Mouse (Mus musculus) midbrain, embryonic 13.5 days (tissue): Measurements from ENCODE around the gene Osbpl8. TPM values are rescaled to one million over a fixed set of nuclear protein-coding genes. Genes with fewer than 3 reads are reported as not detected.
"Not testable (repeated sequence)": the region's sequence is repeated elsewhere in the genome, so short reads cannot be mapped to it uniquely, and the experiment has no call there.

ENCODE experiments used
- ATAC-seq: fragments of 200-750 bp; cut with Nextera tagmentation; 2 replicates; pipeline ENCODE4 v1.8.0; 2017; ENCODE audit warnings: mild to moderate bottlenecking, moderate TSS enrichment, moderate library complexity
- H3K27ac ChIP-seq: fragments of 300-500 bp; sonication (generic); 2 replicates; pipeline ENCODE4 v1.5.1; 2015; ENCODE audit warnings: inconsistent platforms, mild to moderate bottlenecking, moderate library complexity
- H3K27me3 ChIP-seq: fragments of 300-500 bp; sonication (generic); 2 replicates; pipeline ENCODE4 v1.6.1; 2015; ENCODE audit warnings: mild to moderate bottlenecking, inconsistent platforms
- H3K36me3 ChIP-seq: fragments of 300-500 bp; sonication (generic); 2 replicates; pipeline ENCODE4 v1.6.1; 2015; ENCODE audit warnings: mild to moderate bottlenecking, inconsistent platforms
- H3K4me1 ChIP-seq: fragments of 300-500 bp; sonication (generic); replicated peaks from 2 replicates; pipeline ENCODE4 v1.6.1; 2015; ENCODE audit warnings: inconsistent platforms
- H3K4me2 ChIP-seq: fragments of 300-500 bp; sonication (generic); replicated peaks from 2 replicates; pipeline ENCODE4 v1.6.1; 2015; ENCODE audit warnings: moderate library complexity, mild to moderate bottlenecking, inconsistent platforms
- H3K4me3 ChIP-seq: fragments of 300-500 bp; sonication (generic); replicated peaks from 2 replicates; pipeline ENCODE4 v1.5.1; 2015; ENCODE audit warnings: mild to moderate bottlenecking, inconsistent platforms
- H3K9ac ChIP-seq: fragments of 300-500 bp; sonication (generic); replicated peaks from 2 replicates; pipeline ENCODE4 v1.6.1; 2015; ENCODE audit warnings: mild to moderate bottlenecking, inconsistent platforms
- H3K9me3 ChIP-seq: fragments of 300-500 bp; sonication (generic); 2 replicates; pipeline ENCODE4 v1.6.1; 2016; ENCODE audit warnings: mild to moderate bottlenecking, inconsistent platforms
- WGBS: fragments of 180-500 bp; shearing (Covaris S2); methylation state at CpG from one replicate; pipeline ENCODE4 v1.1.7; 2015; 5-methylcytosine and 5-hydroxymethylcytosine counted together
- polyA plus RNA-seq: library from polyadenylated mRNA; unstranded; fragments of >200 nt; fragmentation: Nextera tagmentation; extraction: Ambion mirVana; gene quantifications from 2 replicates; pipeline ENCODE4 v1.2.1, GENCODE M21; 2015

The Osbpl8 gene
- polyA plus RNA-seq, 1 experiment from 2014 or later = 18.5 TPM

DNA sequence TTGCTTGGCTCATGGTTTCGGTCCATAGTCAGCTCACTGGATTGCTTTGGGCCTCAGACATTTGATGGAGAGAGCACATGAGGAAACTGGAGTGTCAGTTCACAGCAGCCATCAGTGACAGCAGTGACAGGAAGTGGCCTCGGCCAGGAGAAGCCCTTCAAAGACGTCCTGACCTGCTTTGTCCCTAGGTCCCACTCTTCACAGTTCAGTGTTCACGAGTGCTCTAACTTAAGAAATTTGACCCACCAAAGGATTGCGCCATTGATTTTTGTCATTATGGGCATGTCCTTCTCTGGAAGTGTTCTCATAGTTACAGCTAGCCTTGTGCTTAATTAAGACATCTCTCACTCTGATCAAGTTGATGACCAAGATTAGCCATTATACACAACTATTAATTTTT, 34.2 kb downstream of the Osbpl8 start:
- H3K27ac ChIP-seq, ATAC-seq, H3K4me1 ChIP-seq, H3K4me3 ChIP-seq, H3K27me3 ChIP-seq, H3K9me3 ChIP-seq, H3K4me2 ChIP-seq, H3K9ac ChIP-seq, H3K36me3 ChIP-seq: not testable (repeated sequence)
- 78% methylated on average over 4 of the region's 5 CpGs for WGBS

DNA sequence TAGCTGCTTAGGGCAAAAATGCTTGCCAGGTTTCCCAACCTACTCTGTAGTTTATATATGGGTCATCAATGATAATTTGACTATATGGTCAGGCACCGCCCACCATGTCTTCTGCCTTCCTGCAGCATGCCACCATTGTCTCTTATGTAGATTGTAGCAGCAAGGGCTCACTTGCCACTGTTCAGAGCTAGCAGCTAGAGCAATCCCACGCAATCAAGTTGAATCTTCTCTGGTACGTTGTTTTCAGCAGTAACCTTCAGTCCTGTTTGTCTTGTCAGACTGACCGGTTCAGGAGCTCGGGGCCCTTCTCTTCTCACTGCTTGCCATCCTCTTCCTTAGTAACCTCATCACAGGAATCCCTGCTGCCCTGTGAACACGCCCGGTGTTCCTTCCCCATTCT, 36.6 kb downstream of the Osbpl8 start:
- no peak for ATAC-seq
- Histone ChIP-seq H3K9me3 (no peaks in the 10 kb centered on the region), H3K4me2 (no peak overlapping the region), H3K27ac (no peak overlapping the region), H3K27me3 (no peaks in the 10 kb centered on the region), H3K9ac (no peak overlapping the region), H3K4me3 (no peak overlapping the region), H3K4me1 (no peaks in the 10 kb centered on the region), H3K36me3 (no peaks in the 10 kb centered on the region)
- 89% methylated on average over 7 of the region's 7 CpGs for WGBS

DNA sequence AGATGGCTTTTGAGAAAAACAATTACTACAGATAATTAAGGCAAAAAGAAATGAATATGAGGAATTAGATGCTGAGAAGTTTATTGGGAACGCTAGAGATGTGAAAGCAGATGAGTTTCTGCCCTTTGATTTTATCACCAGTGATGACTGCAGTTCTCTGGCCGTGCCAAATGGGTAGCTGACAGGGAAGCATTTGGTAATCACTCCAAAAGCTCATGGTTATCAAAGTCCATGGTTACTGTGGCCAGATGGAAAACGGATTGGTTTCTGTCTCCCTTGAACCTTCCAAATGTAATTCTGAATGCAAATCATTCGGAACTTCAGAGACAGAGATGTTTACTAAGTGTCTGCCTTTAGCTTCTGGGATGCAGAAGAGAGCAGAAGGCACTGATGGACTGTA, 37.1 kb downstream of the Osbpl8 start:
- Histone ChIP-seq H3K4me3 (no peak overlapping the region), H3K27me3 (no peaks in the 10 kb centered on the region), H3K36me3 (no peaks in the 10 kb centered on the region), H3K9ac (no peak overlapping the region), H3K4me1 (no peaks in the 10 kb centered on the region), H3K4me2 (no peak overlapping the region), H3K9me3 (no peaks in the 10 kb centered on the region), H3K27ac (no peak overlapping the region)
- 84% methylated on average over 4 of the region's 4 CpGs for WGBS
- no peak for ATAC-seq

DNA sequence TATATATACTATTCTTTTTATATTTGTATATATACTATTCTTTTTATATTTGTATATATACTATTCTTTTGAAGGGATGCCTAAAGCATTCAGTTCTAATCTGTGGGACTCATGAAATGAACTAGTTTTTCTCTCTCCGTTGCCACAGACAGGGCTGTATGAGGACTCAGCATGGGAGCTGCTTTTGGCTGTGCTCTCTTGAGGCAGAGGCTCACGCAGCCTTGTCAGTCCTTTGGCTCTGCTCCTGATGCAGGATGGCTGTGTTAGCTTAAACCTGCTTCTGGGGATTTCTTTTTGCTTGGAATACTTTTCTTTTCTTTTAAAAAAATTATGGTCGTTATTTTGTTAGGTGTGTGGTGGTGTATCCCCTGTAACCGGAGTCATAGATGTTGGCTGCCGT, 39.5 kb downstream of the Osbpl8 start:
- 85% methylated on average over 5 of the region's 5 CpGs for whole genome bisulfite sequencing
- no peak overlapping the region for H3K4me3 ChIP-seq
- H3K36me3 ChIP-seq = no peaks in the 10 kb centered on the region
- H3K4me2 ChIP-seq = no peak overlapping the region
- no peak overlapping the region for H3K27ac ChIP-seq
- no peaks in the 10 kb centered on the region for H3K27me3 ChIP-seq
- H3K4me1 ChIP-seq = no peaks in the 10 kb centered on the region
- H3K9me3 ChIP-seq = no peaks in the 10 kb centered on the region
- no peak for ATAC-seq
- no peak overlapping the region for H3K9ac ChIP-seq

DNA sequence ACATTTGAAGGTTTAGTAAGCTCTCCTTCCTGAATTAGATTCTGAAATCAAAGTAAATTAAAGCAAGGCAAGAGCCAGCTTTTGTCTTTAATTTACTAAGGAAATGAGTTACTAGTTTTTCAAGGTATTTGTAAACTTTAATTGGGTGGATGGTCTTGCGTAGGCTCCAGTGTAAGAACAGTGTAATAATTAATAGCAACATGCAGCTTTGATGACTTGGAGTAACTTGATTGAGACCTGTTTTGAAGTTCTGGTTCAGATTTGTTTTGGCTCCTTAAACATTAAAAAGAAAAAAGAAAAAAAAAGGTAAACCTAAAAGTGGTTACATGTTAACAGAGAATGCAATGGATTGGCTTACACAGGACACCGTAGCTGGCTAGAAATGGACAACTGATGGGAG, 40.9 kb downstream of the Osbpl8 start:
- 94% methylated on average over 2 of the region's 2 CpGs for WGBS
- Histone ChIP-seq H3K4me1 (no peaks in the 10 kb centered on the region), H3K9ac (no peak overlapping the region), H3K9me3 (no peaks in the 10 kb centered on the region), H3K36me3 (no peaks in the 10 kb centered on the region), H3K27me3 (no peaks in the 10 kb centered on the region), H3K4me2 (no peak overlapping the region), H3K27ac (no peak overlapping the region), H3K4me3 (no peak overlapping the region)
- ATAC-seq = no peak

DNA sequence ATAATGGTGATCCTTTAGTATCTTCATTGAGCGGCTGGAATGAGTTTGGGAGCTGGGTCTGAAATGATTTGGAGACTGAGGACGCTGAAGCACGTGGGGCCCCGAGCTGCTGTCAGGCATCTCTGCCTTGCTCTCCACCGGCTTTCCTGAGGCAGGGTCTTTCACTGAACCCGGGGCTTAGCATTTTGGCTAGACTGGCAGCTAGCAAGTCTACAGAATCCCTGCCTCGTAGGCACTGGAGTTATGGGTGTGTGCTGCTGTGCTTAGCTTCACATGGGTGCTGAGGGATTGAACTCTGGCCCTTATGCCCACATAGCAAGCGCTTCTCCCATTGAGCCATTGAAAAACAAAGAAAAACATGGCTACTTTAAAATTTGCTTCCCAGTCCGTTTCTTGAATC, 42.8 kb downstream of the Osbpl8 start:
- Histone ChIP-seq H3K9me3 (no peaks in the 10 kb centered on the region), H3K27ac (no peak overlapping the region), H3K4me1 (no peaks in the 10 kb centered on the region), H3K36me3 (no peaks in the 10 kb centered on the region), H3K4me2 (no peak overlapping the region), H3K27me3 (no peaks in the 10 kb centered on the region), H3K9ac (no peak overlapping the region), H3K4me3 (no peak overlapping the region)
- 76% methylated on average over 9 of the region's 9 CpGs for WGBS
- ATAC-seq = no peak

DNA sequence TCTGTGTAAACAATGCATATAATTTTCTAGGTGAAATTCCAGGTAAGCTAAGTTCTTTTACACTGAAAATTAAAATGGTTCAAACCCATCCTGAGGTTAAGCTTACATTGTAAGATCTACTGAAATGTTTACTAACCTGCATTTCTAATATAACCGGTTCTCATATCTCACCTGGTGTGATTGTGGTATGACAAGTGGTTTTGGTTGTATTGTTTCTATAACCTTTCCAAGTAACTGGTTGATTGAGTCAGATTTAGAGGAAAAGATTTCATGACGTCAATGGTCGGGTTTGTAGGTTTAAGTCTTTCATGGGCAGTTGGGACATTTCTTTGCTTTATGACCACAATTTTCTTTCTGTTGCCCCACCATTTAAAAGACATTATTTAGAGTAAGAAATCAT, 49.5 kb downstream of the Osbpl8 start:
- WGBS = 94% methylated on average over 3 of the region's 3 CpGs
- no peak for ATAC-seq

DNA sequence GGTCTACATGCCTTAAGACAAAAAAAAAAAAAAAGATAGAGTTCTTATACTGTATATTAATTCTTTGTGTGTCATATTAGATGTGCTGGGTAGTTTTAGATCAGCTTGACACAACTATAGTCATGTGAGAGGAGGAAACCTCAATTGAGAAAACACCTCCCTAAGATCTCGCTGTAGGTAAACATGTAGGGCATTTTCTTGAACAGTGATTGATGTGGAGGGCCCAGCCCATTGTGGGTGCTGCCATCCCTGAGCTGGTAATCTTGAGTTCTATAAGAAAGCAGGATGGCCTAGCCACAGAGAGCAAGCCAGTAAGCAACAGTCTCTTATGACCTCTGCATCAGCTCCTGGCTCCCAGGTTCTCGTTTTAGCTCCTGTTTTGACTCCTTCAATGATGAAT, 50.1 kb downstream of the Osbpl8 start:
- ATAC-seq = no peak
- Histone ChIP-seq H3K4me2 (no peak overlapping the region), H3K9ac (no peak overlapping the region), H3K36me3 (no peaks in the 10 kb centered on the region), H3K4me3 (no peak overlapping the region), H3K9me3 (no peaks in the 10 kb centered on the region), H3K27me3 (no peaks in the 10 kb centered on the region), H3K27ac (no peak overlapping the region), H3K4me1 (no peaks in the 10 kb centered on the region)
- WGBS = 88% methylated on average over 2 of the region's 2 CpGs

More for the DNA sequence above, 49.5 kb downstream of the Osbpl8 start:
- Histone ChIP-seq H3K4me2 (no peak overlapping the region), H3K4me3 (no peak overlapping the region), H3K27ac (no peak overlapping the region), H3K4me1 (no peaks in the 10 kb centered on the region), H3K9me3 (no peaks in the 10 kb centered on the region), H3K27me3 (no peaks in the 10 kb centered on the region), H3K9ac (no peak overlapping the region), H3K36me3 (no peaks in the 10 kb centered on the region)

DNA sequence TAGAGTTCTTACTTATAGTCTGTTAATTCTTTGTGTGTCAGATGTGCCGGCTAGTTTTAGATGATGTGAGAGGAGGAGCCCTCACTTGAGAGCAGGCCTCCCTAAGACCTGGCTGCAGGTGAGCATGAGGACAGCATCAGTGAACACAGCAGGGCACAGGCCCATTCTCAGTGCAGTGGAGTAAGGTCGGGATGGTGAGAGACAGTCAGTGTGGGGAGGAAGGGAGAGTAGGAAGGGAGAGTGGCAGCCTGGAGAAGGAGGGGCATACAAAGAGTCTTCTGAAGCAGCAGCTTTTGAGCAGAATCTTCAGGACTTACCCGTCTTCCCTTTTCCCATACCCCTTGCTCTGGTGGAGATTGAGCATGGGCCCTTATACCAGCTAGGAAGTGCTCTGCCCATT, 51.0 kb downstream of the Osbpl8 start:
- Histone ChIP-seq H3K27me3 (no peaks in the 10 kb centered on the region), H3K9ac (no peak overlapping the region), H3K4me3 (no peak overlapping the region), H3K9me3 (no peaks in the 10 kb centered on the region), H3K4me1 (no peaks in the 10 kb centered on the region), H3K36me3 (no peaks in the 10 kb centered on the region), H3K27ac (no peak overlapping the region), H3K4me2 (no peak overlapping the region)
- no peak for ATAC-seq
- WGBS = 70% methylated on average over 3 of the region's 3 CpGs

DNA sequence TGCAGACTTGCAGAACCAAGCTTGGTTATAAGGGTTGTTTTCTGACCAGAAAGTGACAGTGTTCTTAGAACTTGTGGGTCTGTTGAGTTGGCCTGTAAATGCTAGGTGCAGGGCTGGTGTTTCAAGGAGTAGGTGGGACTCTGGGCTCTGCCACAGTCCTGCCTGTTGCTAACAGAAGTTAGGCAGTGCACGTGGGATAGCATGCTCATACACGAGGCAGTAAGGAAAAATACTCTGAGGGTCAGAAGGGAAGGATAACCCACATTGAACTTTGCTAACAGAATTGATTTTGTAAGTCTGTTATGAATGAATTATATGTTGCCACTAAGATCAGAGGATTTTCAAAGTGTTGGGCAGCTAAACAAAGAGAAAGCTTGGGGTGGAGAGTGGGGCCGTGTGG, 51.6 kb downstream of the Osbpl8 start:
- H3K9ac ChIP-seq = no peak overlapping the region
- no peaks in the 10 kb centered on the region for H3K9me3 ChIP-seq
- no peak overlapping the region for H3K4me3 ChIP-seq
- no peak overlapping the region for H3K27ac ChIP-seq
- 89% methylated on average over 3 of the region's 3 CpGs for WGBS
- H3K27me3 ChIP-seq = no peaks in the 10 kb centered on the region
- no peaks in the 10 kb centered on the region for H3K36me3 ChIP-seq
- H3K4me1 ChIP-seq = no peaks in the 10 kb centered on the region
- no peak overlapping the region for H3K4me2 ChIP-seq
- ATAC-seq = no peak

DNA sequence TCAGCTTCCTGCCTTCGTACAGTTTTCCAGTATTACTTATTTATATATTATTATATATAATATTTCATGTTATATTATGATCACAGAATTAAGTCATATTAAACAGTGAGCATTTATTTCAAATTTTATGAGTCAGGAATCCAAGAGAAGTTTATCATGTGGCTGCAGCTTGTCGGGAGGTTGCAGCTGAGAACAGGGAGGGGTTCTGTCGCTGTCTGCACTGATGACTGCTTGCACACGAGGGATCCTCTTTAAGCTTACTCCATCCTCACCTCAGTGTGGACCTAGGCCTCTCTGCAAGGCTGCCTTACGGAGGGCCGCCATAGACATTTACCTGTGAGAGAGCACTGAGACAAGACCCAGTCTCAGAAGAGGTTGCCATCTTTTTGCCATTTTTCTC, 58.0 kb downstream of the Osbpl8 start:
- no peaks in the 10 kb centered on the region for H3K36me3 ChIP-seq
- 77% methylated on average over 6 of the region's 6 CpGs for WGBS
- no peak overlapping the region for H3K4me3 ChIP-seq
- no peaks in the 10 kb centered on the region for H3K9me3 ChIP-seq
- H3K27me3 ChIP-seq = no peaks in the 10 kb centered on the region
- no peak overlapping the region for H3K27ac ChIP-seq
- H3K9ac ChIP-seq = no peak overlapping the region
- peaks cover 13% of the 10 kb centered on the region for H3K4me1 ChIP-seq
- ATAC-seq = no peak
- no peak overlapping the region for H3K4me2 ChIP-seq

DNA sequence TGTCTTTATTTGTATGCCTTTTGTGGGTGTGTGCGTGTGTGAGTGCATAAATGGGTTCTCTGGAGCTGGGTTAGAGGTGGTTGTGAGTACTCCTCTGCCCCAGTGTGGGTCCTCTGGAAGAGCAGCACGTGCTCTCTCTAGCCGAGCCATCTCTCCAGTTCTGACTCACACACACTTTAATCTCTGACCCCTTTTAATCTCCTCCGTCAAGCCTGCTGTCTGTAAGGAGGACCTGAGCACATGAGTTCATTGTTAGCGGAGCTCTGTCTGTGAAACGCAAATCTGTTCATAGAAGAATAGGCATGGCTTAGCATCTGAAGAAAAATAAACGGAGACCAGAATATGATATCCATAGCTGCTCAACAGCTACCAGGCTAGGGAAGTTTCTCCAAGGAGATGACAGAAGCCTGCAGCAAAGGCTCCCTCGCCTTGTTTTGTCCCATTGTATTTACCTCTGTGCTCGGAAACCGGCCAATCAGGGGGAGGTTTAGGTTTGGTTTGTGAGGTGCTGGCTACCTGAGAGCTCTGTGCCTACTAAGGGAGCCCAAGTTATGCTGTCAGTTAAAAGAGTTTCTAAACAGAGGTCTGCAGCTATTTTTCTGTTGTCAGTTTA, 58.8 kb downstream of the Osbpl8 start:
- WGBS = 15% methylated on average over 10 of the region's 10 CpGs
- H3K4me3 ChIP-seq = no peak overlapping the region
- H3K27ac ChIP-seq = no peak overlapping the region
- 0 out of 2 replicates have a peak overlapping the region, but pooled peaks have one; percentile 16 for H3K9ac ChIP-seq
- no peaks in the 10 kb centered on the region for H3K27me3 ChIP-seq
- peaks cover 13% of the 10 kb centered on the region for H3K4me1 ChIP-seq
- ATAC-seq = peak; percentile 74
- H3K4me2 ChIP-seq = peak overlapping the region; percentile 20
- H3K9me3 ChIP-seq = no peaks in the 10 kb centered on the region
- peaks cover 2% of the 10 kb centered on the region; the same call in 1 of the 2 replicates for H3K36me3 ChIP-seq

DNA sequence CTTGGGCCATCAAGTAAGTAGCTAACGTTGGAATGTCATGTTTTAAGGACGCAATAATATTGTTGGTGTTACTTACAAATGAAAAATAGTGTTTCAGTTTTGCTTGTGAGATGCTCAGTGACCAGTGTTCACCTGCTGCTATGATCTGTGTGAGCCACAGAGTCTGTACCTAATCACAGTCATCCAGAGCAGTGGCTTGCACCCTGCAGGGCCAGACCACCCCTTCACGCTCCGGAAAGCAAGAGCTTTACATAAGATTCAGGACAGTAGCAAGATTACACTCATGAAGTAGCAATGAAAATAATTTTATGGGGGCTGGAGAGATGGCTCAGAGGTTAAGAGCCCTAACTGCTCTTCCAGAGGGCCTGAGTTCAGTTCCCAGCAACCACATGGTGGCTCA, 60.1 kb downstream of the Osbpl8 start:
- ATAC-seq = no peak
- peaks cover 13% of the 10 kb centered on the region for H3K4me1 ChIP-seq
- H3K27me3 ChIP-seq = no peaks in the 10 kb centered on the region
- H3K4me3 ChIP-seq = no peak overlapping the region
- no peak overlapping the region for H3K9ac ChIP-seq
- H3K36me3 ChIP-seq = peaks cover 2% of the 10 kb centered on the region; the same call in 1 of the 2 replicates
- no peak overlapping the region for H3K4me2 ChIP-seq
- WGBS = 85% methylated on average over 4 of the region's 4 CpGs
- no peaks in the 10 kb centered on the region for H3K9me3 ChIP-seq
- no peak overlapping the region for H3K27ac ChIP-seq
